Mouse (Mus musculus): ENCODE data around the gene Foxn1.

DNA sequence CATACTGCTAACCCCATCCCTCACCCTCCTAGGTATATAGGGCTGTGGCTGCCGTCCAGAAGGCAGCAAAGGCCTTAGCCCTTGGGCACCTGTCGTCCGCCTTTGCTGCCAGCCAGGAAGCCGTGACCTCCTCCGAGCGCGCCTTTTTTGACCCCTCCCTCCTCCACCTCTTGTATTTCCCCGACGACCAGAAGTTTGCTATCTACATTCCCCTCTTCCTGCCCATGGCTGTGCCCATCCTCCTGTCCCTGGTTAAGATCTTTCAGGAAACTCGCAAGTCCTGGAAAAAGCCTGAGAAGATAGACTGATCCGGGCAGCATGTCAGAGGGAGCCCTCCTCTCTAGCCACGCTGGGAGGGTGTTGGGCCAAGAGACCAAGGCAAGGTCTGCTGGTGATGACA, 44.7 kb downstream of the Foxn1 start:
- TF ChIP-seq CTCF (IDR thresholded peaks at IDR 0.05; ENCODE audit: low read depth, low read length) (no peak), POLR2A (IDR thresholded peaks at IDR 0.05; ENCODE audit: extremely low read depth, insufficient read depth, low read length) (no peak)

All from liver, adult 2 months (tissue).